ENCODE assay signal across 10 mouse cellular contexts in the genomic region with DNA sequence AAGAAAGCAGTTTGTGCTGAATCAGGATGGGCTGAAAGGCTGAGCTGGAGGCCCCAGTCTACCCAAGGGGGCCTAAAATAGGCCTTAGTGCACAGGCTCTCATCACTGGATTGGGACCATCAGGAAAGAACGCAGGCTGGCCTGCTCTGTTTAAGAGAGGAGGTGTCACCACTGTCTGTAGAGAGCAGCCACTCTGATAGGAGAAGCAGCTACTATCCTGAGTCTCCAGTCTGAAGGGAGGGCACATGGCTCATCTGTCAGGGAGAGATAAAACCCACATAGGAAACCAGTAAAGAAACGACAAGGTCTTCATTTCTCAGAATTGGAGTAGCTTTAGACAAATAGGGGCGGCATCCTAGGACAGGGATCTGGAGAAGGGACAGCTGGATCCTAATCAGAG. TPM values are rescaled to one million over a fixed set of nuclear protein-coding genes. Genes with fewer than 3 reads are reported as not detected.
DNase-seq lines count a peak whose midpoint lies in the region; ATAC-seq and TF ChIP-seq lines count a peak whose summit lies in the region.
"Had no signal": no experiment of that assay in that cellular context is flagged by ENCODE, and none has a peak within 500 bp of the region (broad histone marks: within the 10 kb centered on the region; RNA-seq: fewer than 3 reads in every experiment).

No protein-coding gene starts in this region.

- no peaks in the 10 kb centered on the region for H3K9me3 ChIP-seq in intestine, embryonic 14.5 days (ENCODE audit: control insufficient read depth, low read length)
- no peaks in the 10 kb centered on the region for H3K9me3 ChIP-seq in intestine, postnatal 0 days (ENCODE audit: control insufficient read depth)
- no peaks in the 10 kb centered on the region for H3K9me3 ChIP-seq in forebrain, embryonic 16.5 days (ENCODE audit: control insufficient read depth, low read length)
- no peaks in the 10 kb centered on the region for H3K9me3 ChIP-seq in liver, embryonic 15.5 days (replicated peaks)

- no peak overlapping the region for H3K27ac ChIP-seq in intestine, embryonic 14.5 days (ENCODE audit: low read depth)
- no peak overlapping the region for H3K27ac ChIP-seq in intestine, postnatal 0 days (ENCODE audit: low read depth, low read length)
- H3K27ac ChIP-seq in forebrain, embryonic 16.5 days (ENCODE audit: low read length) = no peak overlapping the region
- H3K27ac ChIP-seq in liver, embryonic 15.5 days (replicated peaks) = peak overlapping the region; percentile 100

- peak overlapping the region; percentile 77; the same call in 1 of the 2 replicates for H3K4me3 ChIP-seq in intestine, embryonic 14.5 days (ENCODE audit: low read depth, low read length)
- no peak overlapping the region for H3K4me3 ChIP-seq in intestine, postnatal 0 days (ENCODE audit: low read depth, low read length)
- H3K4me3 ChIP-seq in forebrain, embryonic 16.5 days (replicated peaks; ENCODE audit: low read length) = peak overlapping the region; percentile 97
- peak overlapping the region; percentile 78 for H3K4me3 ChIP-seq in liver, embryonic 15.5 days (replicated peaks)

- no peak overlapping the region; the same call in 1 of the 2 replicates for H3K9ac ChIP-seq in intestine, embryonic 14.5 days (ENCODE audit: low read length)
- no peak overlapping the region for H3K9ac ChIP-seq in intestine, postnatal 0 days (ENCODE audit: low read depth, low read length)
- H3K9ac ChIP-seq in forebrain, embryonic 16.5 days (replicated peaks; ENCODE audit: low read depth, low read length) = peak overlapping the region; percentile 99; the same call in 1 of the 2 replicates
- peak overlapping the region; percentile 95 for H3K9ac ChIP-seq in liver, embryonic 15.5 days

- TF ChIP-seq CTCF in intestine, postnatal 0 days (IDR thresholded peaks at IDR 0.05; ENCODE audit: low read depth) = no peak

- ATAC-seq in intestine, embryonic 14.5 days (replicated peaks; ENCODE audit: low FRiP score, low TSS enrichment, low read depth) = no peak
- no peak for ATAC-seq in intestine, postnatal 0 days
- ATAC-seq in forebrain, embryonic 16.5 days = no peak
- peak; percentile 97 for ATAC-seq in liver, embryonic 15.5 days (ENCODE audit: insufficient read depth)
- no peak for ATAC-seq in frontal cortex, adult (ENCODE audit: low TSS enrichment)
- ATAC-seq: CD4-positive, CD25-positive, alpha-beta regulatory T cell, adult 4 months had no signal

- 46% methylated on average over 3 of the region's 3 CpGs for whole genome bisulfite sequencing in intestine, embryonic 14.5 days
- 49% methylated on average over 3 of the region's 3 CpGs for WGBS in intestine, postnatal 0 days
- 45% methylated on average over 3 of the region's 3 CpGs for WGBS in forebrain, embryonic 16.5 days
- WGBS in liver, embryonic 15.5 days (ENCODE audit: insufficient replicate concordance) = 10% methylated on average over 3 of the region's 3 CpGs

- DNase-seq in intestine, embryonic 14.5 days (ENCODE audit: low spot score) = no peak
- peak; percentile 58 to 75 for DNase-seq in spleen, postnatal 36 days (ENCODE audit: low spot score in 2 of 2)
- DNase-seq in right cerebral cortex, adult 2 months (ENCODE audit: low spot score in 2 of 2) = no peak
- DNase-seq in right cerebral cortex, postnatal 36 days (ENCODE audit: low spot score in 2 of 2) = no peak
- DNase-seq: lung, postnatal 14 days had no signal

- peaks cover 17% of the 10 kb centered on the region for H3K36me3 ChIP-seq in intestine, embryonic 14.5 days (ENCODE audit: control insufficient read depth, insufficient read depth, low read length)
- H3K36me3 ChIP-seq in intestine, postnatal 0 days (ENCODE audit: control insufficient read depth, insufficient read depth) = no peaks in the 10 kb centered on the region
- H3K36me3 ChIP-seq in forebrain, embryonic 16.5 days (ENCODE audit: control insufficient read depth, insufficient read depth) = 0 out of 2 replicates have a peak, but pooled peaks cover 3% of the 10 kb centered on the region
- H3K36me3 ChIP-seq in liver, embryonic 15.5 days (replicated peaks) = peaks cover 39% of the 10 kb centered on the region

- peaks cover 32% of the 10 kb centered on the region for H3K4me1 ChIP-seq in intestine, embryonic 14.5 days (replicated peaks; ENCODE audit: control insufficient read depth, insufficient read depth, low read length)
- H3K4me1 ChIP-seq in intestine, postnatal 0 days (replicated peaks; ENCODE audit: control insufficient read depth, insufficient read depth, low read length) = peaks cover 6% of the 10 kb centered on the region
- peaks cover 44% of the 10 kb centered on the region for H3K4me1 ChIP-seq in forebrain, embryonic 16.5 days (replicated peaks; ENCODE audit: control insufficient read depth, insufficient read depth, low read length)
- H3K4me1 ChIP-seq in liver, embryonic 15.5 days (replicated peaks) = peaks cover 78% of the 10 kb centered on the region

- H3K4me2 ChIP-seq in intestine, embryonic 14.5 days (ENCODE audit: low read length) = peak overlapping the region; percentile 80
- no peak overlapping the region for H3K4me2 ChIP-seq in intestine, postnatal 0 days (replicated peaks; ENCODE audit: low read depth)
- H3K4me2 ChIP-seq in forebrain, embryonic 16.5 days (ENCODE audit: low read length) = peak overlapping the region; percentile 81
- peak overlapping the region; percentile 89 for H3K4me2 ChIP-seq in liver, embryonic 15.5 days

- no peaks in the 10 kb centered on the region for H3K27me3 ChIP-seq in intestine, embryonic 14.5 days (replicated peaks; ENCODE audit: control insufficient read depth, insufficient read depth, low read length)
- 0 out of 2 replicates have a peak, but pooled peaks cover 4% of the 10 kb centered on the region for H3K27me3 ChIP-seq in intestine, postnatal 0 days (replicated peaks; ENCODE audit: control insufficient read depth, insufficient read depth, low read length)
- H3K27me3 ChIP-seq in forebrain, embryonic 16.5 days (replicated peaks; ENCODE audit: control insufficient read depth, insufficient read depth, low read length) = no peaks in the 10 kb centered on the region
- peaks cover 21% of the 10 kb centered on the region for H3K27me3 ChIP-seq in liver, embryonic 15.5 days

RNA-seq across cellular contexts. Expression of a gene that starts 2.4 kb away (rescaled TPM):
- polyA plus RNA-seq in intestine, embryonic 14.5 days (2014; fragmentation: Nextera tagmentation; extraction: Ambion mirVana) = 20.3 and 22.1 TPM in 2 replicates
- 6.5 and 6.9 TPM in 2 replicates for polyA plus RNA-seq in intestine, postnatal 0 days (2015; fragmentation: Nextera tagmentation; extraction: Ambion mirVana)
- 123 and 134 TPM in 2 replicates for polyA plus RNA-seq in forebrain, embryonic 16.5 days (2015; fragmentation: Nextera tagmentation; extraction: Ambion mirVana)
- 33.9 and 39.2 TPM in 2 replicates for polyA plus RNA-seq in liver, embryonic 15.5 days (2015; fragmentation: Nextera tagmentation; extraction: Ambion mirVana)

RNA-seq across cellular contexts. Expression of a gene that starts 21.2 kb away (rescaled TPM):
- 11.9 and 12.2 TPM in 2 replicates for polyA plus RNA-seq in intestine, embryonic 14.5 days (2014; fragmentation: Nextera tagmentation; extraction: Ambion mirVana)
- 6.3 and 7.1 TPM in 2 replicates for polyA plus RNA-seq in intestine, postnatal 0 days (2015; fragmentation: Nextera tagmentation; extraction: Ambion mirVana)
- polyA plus RNA-seq in forebrain, embryonic 16.5 days (2015; fragmentation: Nextera tagmentation; extraction: Ambion mirVana) = 22.0 and 22.4 TPM in 2 replicates
- 8.2 and 8.8 TPM in 2 replicates for polyA plus RNA-seq in liver, embryonic 15.5 days (2015; fragmentation: Nextera tagmentation; extraction: Ambion mirVana)

RNA-seq across cellular contexts. Expression of a gene that starts 29.1 kb away (rescaled TPM):
- 26.4 and 29.6 TPM in 2 replicates for polyA plus RNA-seq in intestine, embryonic 14.5 days (2014; fragmentation: Nextera tagmentation; extraction: Ambion mirVana)
- 53.2 and 57.4 TPM in 2 replicates for polyA plus RNA-seq in intestine, postnatal 0 days (2015; fragmentation: Nextera tagmentation; extraction: Ambion mirVana)
- 27.6 and 29.2 TPM in 2 replicates for polyA plus RNA-seq in forebrain, embryonic 16.5 days (2015; fragmentation: Nextera tagmentation; extraction: Ambion mirVana)
- polyA plus RNA-seq in liver, embryonic 15.5 days (2015; fragmentation: Nextera tagmentation; extraction: Ambion mirVana) = 10.2 and 10.8 TPM in 2 replicates

RNA-seq across cellular contexts. Expression of a gene that starts 35.9 kb away (rescaled TPM):
- 0.22 TPM in 1 of 2 replicates, not detected in the other for polyA plus RNA-seq in intestine, embryonic 14.5 days (2014; fragmentation: Nextera tagmentation; extraction: Ambion mirVana)
- polyA plus RNA-seq in intestine, postnatal 0 days (2015; fragmentation: Nextera tagmentation; extraction: Ambion mirVana) = 0.18 and 0.55 TPM in 2 replicates
- 0.19 and 0.58 TPM in 2 replicates for polyA plus RNA-seq in forebrain, embryonic 16.5 days (2015; fragmentation: Nextera tagmentation; extraction: Ambion mirVana)
- polyA plus RNA-seq in liver, embryonic 15.5 days (2015; fragmentation: Nextera tagmentation; extraction: Ambion mirVana) = 0.35 and 1.1 TPM in 2 replicates
- polyA plus RNA-seq: CD4-positive, CD25-positive, alpha-beta regulatory T cell, adult 4 months had no signal

RNA-seq across cellular contexts. Expression of a gene that starts 44.7 kb away (rescaled TPM):
- polyA plus RNA-seq in intestine, embryonic 14.5 days (2014; fragmentation: Nextera tagmentation; extraction: Ambion mirVana) = not detected in 2 replicates
- polyA plus RNA-seq in intestine, postnatal 0 days (2015; fragmentation: Nextera tagmentation; extraction: Ambion mirVana) = not detected in 2 replicates
- not detected in 2 replicates for polyA plus RNA-seq in forebrain, embryonic 16.5 days (2015; fragmentation: Nextera tagmentation; extraction: Ambion mirVana)
- polyA plus RNA-seq in liver, embryonic 15.5 days (2015; fragmentation: Nextera tagmentation; extraction: Ambion mirVana) = not detected in 2 replicates
- polyA plus RNA-seq: CD4-positive, CD25-positive, alpha-beta regulatory T cell, adult 4 months had no signal

Comparison
In these comparisons a context has a peak if more than half of its experiments do, and no peak if none do; other contexts are left out.
1. DNase-seq: peak in spleen, postnatal 36 days (2 of 2); none in intestine, embryonic 14.5 days (single experiment), right cerebral cortex, adult 2 months (0 of 2) and right cerebral cortex, postnatal 36 days (0 of 2).
2. H3K9ac ChIP-seq: peak in forebrain, embryonic 16.5 days (single experiment) and liver, embryonic 15.5 days (single experiment); none in intestine, embryonic 14.5 days (single experiment) and intestine, postnatal 0 days (single experiment).